Mouse (Mus musculus) liver, embryonic 13.5 days (tissue): Measurements from ENCODE around the gene Bcl11b. TPM values are rescaled to one million over a fixed set of nuclear protein-coding genes. Genes with fewer than 3 reads are reported as not detected.

Source experiments
- ATAC-seq: fragments of 200-750 bp; cut with Nextera tagmentation; 2 replicates; pipeline ENCODE4 v1.8.0; 2017; ENCODE audit warnings: low read depth, mild to moderate bottlenecking, moderate number of reproducible peaks, moderate library complexity
- DNase-seq: peaks from one replicate; pipeline ENCODE4 v3.0.0; 2022
- H3K27ac ChIP-seq: fragments of 300-500 bp; sonication (generic); 2 replicates; pipeline ENCODE4 v1.5.1; 2015; ENCODE audit warnings: moderate library complexity, mild to moderate bottlenecking, inconsistent platforms
- H3K27me3 ChIP-seq: fragments of 300-500 bp; sonication (generic); 2 replicates; pipeline ENCODE4 v1.6.1; 2015; ENCODE audit warnings: mild to moderate bottlenecking, inconsistent platforms
- H3K36me3 ChIP-seq: fragments of 300-500 bp; sonication (generic); 2 replicates; pipeline ENCODE4 v1.6.1; 2015; ENCODE audit warnings: mild to moderate bottlenecking, inconsistent platforms
- H3K4me1 ChIP-seq: fragments of 300-500 bp; sonication (generic); replicated peaks from 2 replicates; pipeline ENCODE4 v1.6.1; 2015; ENCODE audit warnings: inconsistent platforms
- H3K4me2 ChIP-seq: fragments of 300-500 bp; sonication (generic); 2 replicates; pipeline ENCODE4 v1.6.1; 2015; ENCODE audit warnings: inconsistent platforms, mild to moderate bottlenecking, moderate library complexity
- H3K4me3 ChIP-seq: fragments of 300-500 bp; sonication (generic); replicated peaks from 2 replicates; pipeline ENCODE4 v1.5.1; 2015; ENCODE audit warnings: mild to moderate bottlenecking, inconsistent platforms
- H3K9ac ChIP-seq: fragments of 300-500 bp; sonication (generic); 2 replicates; pipeline ENCODE4 v1.6.1; 2015; ENCODE audit warnings: mild to moderate bottlenecking, inconsistent platforms
- H3K9me3 ChIP-seq: fragments of 300-500 bp; sonication (generic); replicated peaks from 2 replicates; pipeline ENCODE4 v1.6.1; 2016; ENCODE audit warnings: inconsistent platforms
- WGBS: fragments of 180-500 bp; shearing (Covaris S2); methylation state at CpG from one replicate; pipeline ENCODE4 v1.1.7; 2015; ENCODE audit not compliant: insufficient replicate concordance; 5-methylcytosine and 5-hydroxymethylcytosine counted together
- polyA plus RNA-seq: library from polyadenylated mRNA; unstranded; fragments of >200 nt; fragmentation: Nextera tagmentation; extraction: Ambion mirVana; gene quantifications from 2 replicates; pipeline ENCODE4 v1.2.1, GENCODE M21; 2015

The Bcl11b gene
- 0.07 and 0.08 TPM in 2 replicates for polyA plus RNA-seq

GRCm38 (mm10) chr12:108003483-108003882 lies at the start of gene Bcl11b:
Gene Bcl11b, minus strand, starts transcription at chr12:108003602.
- Histone ChIP-seq H3K27me3 (peaks cover 95% of the 10 kb centered on the region), H3K4me2 (peak within 1 kb of the TSS; percentile 68), H3K4me1 (peaks cover 15% of the 10 kb centered on the region; the same call in 1 of the 2 replicates), H3K9me3 (no peaks in the 10 kb centered on the region), H3K9ac (no peak within 1 kb of the TSS), H3K27ac (no peak within 1 kb of the TSS), H3K4me3 (peak within 1 kb of the TSS; percentile 51), H3K36me3 (no peaks in the 10 kb centered on the region)
- 1% methylated on average over 19 of the region's 19 CpGs for WGBS
- DNase-seq (no peak), ATAC-seq (no peak)

GRCm38 (mm10) chr12:108050996-108051395 lies 47.6 kb upstream of the Bcl11b start:
- Histone ChIP-seq H3K27me3 (no peaks in the 10 kb centered on the region), H3K9ac (no peak overlapping the region), H3K27ac (no peak overlapping the region), H3K4me2 (no peak overlapping the region), H3K36me3 (no peaks in the 10 kb centered on the region), H3K4me1 (no peaks in the 10 kb centered on the region), H3K4me3 (no peak overlapping the region), H3K9me3 (no peaks in the 10 kb centered on the region)
- DNase-seq (no peak), ATAC-seq (no peak)
- WGBS, result 65% methylated on average over 7 of the region's 7 CpGs

GRCm38 (mm10) chr12:108049625-108050024 lies 46.2 kb upstream of the Bcl11b start:
- WGBS, result 61% methylated on average over 13 of the region's 13 CpGs
- no peaks in the 10 kb centered on the region for H3K27me3 ChIP-seq
- H3K9me3 ChIP-seq, result no peaks in the 10 kb centered on the region
- H3K4me3 ChIP-seq, result no peak overlapping the region
- no peaks in the 10 kb centered on the region for H3K4me1 ChIP-seq
- H3K27ac ChIP-seq, result no peak overlapping the region
- no peaks in the 10 kb centered on the region for H3K36me3 ChIP-seq
- H3K9ac ChIP-seq, result no peak overlapping the region
- DNase-seq (no peak), ATAC-seq (no peak)
- no peak overlapping the region for H3K4me2 ChIP-seq

GRCm38 (mm10) chr12:108042239-108042571 lies 38.8 kb upstream of the Bcl11b start:
- WGBS, result 57% methylated on average over 3 of the region's 3 CpGs
- Histone ChIP-seq H3K36me3 (no peaks in the 10 kb centered on the region), H3K9ac (no peak overlapping the region), H3K27ac (no peak overlapping the region), H3K4me2 (no peak overlapping the region), H3K4me3 (no peak overlapping the region), H3K9me3 (no peaks in the 10 kb centered on the region), H3K4me1 (no peaks in the 10 kb centered on the region), H3K27me3 (no peaks in the 10 kb centered on the region)
- ATAC-seq (peak; percentile 34; the same call in 1 of the 2 replicates), DNase-seq (no peak)

GRCm38 (mm10) chr12:108041571-108042238 lies 38.3 kb upstream of the Bcl11b start:
- no peaks in the 10 kb centered on the region for H3K27me3 ChIP-seq
- H3K36me3 ChIP-seq, result no peaks in the 10 kb centered on the region
- H3K9me3 ChIP-seq, result no peaks in the 10 kb centered on the region
- H3K4me3 ChIP-seq, result no peak overlapping the region
- DNase-seq (no peak), ATAC-seq (peak; percentile 60)
- H3K4me2 ChIP-seq, result no peak overlapping the region
- no peak overlapping the region for H3K27ac ChIP-seq
- WGBS, result 31% methylated on average over 12 of the region's 12 CpGs
- no peak overlapping the region for H3K9ac ChIP-seq
- H3K4me1 ChIP-seq, result no peaks in the 10 kb centered on the region

GRCm38 (mm10) chr12:108037446-108037845 lies 34.0 kb upstream of the Bcl11b start:
- Histone ChIP-seq H3K27me3 (no peaks in the 10 kb centered on the region), H3K4me3 (no peak overlapping the region), H3K4me1 (peaks cover 8% of the 10 kb centered on the region; the same call in 1 of the 2 replicates), H3K9ac (no peak overlapping the region), H3K4me2 (no peak overlapping the region), H3K36me3 (no peaks in the 10 kb centered on the region), H3K27ac (no peak overlapping the region), H3K9me3 (no peaks in the 10 kb centered on the region)
- DNase-seq (no peak), ATAC-seq (no peak)
- 40% methylated on average over 6 of the region's 6 CpGs for WGBS

- WGBS, result 66% methylated on average over 13 of the region's 13 CpGs
- Histone ChIP-seq H3K27ac (no peak overlapping the region), H3K36me3 (no peaks in the 10 kb centered on the region), H3K4me3 (no peak overlapping the region), H3K4me2 (no peak overlapping the region), H3K9ac (no peak overlapping the region), H3K27me3 (no peaks in the 10 kb centered on the region), H3K9me3 (no peaks in the 10 kb centered on the region), H3K4me1 (peaks cover 8% of the 10 kb centered on the region; the same call in 1 of the 2 replicates)
- DNase-seq, result no peak
- ATAC-seq, result no peak
These were observed 32.1 kb upstream of the Bcl11b start for GRCm38 (mm10) chr12:108035412-108036078.

GRCm38 (mm10) chr12:108022835-108023615 lies 19.6 kb upstream of the Bcl11b start:
- 61% methylated on average over 15 of the region's 15 CpGs for WGBS
- Histone ChIP-seq H3K27me3 (no peaks in the 10 kb centered on the region), H3K4me3 (no peak overlapping the region), H3K4me2 (no peak overlapping the region), H3K9me3 (0 out of 2 replicates have a peak, but pooled peaks cover 3% of the 10 kb centered on the region), H3K36me3 (no peaks in the 10 kb centered on the region), H3K27ac (no peak overlapping the region), H3K9ac (no peak overlapping the region), H3K4me1 (no peaks in the 10 kb centered on the region)
- ATAC-seq (no peak), DNase-seq (no peak)

GRCm38 (mm10) chr12:108012003-108012402 lies 8.6 kb upstream of the Bcl11b start:
- DNase-seq (no peak), ATAC-seq (no peak)
- Histone ChIP-seq H3K4me2 (no peak overlapping the region), H3K36me3 (no peaks in the 10 kb centered on the region), H3K4me3 (no peak overlapping the region), H3K9ac (no peak overlapping the region), H3K27ac (no peak overlapping the region), H3K9me3 (no peaks in the 10 kb centered on the region), H3K4me1 (no peaks in the 10 kb centered on the region), H3K27me3 (peaks cover 21% of the 10 kb centered on the region)
- 84% methylated on average over 12 of the region's 12 CpGs for WGBS

- Histone ChIP-seq H3K27ac (no peak overlapping the region), H3K9me3 (no peaks in the 10 kb centered on the region), H3K36me3 (no peaks in the 10 kb centered on the region), H3K4me1 (0 out of 2 replicates have a peak, but pooled peaks cover 6% of the 10 kb centered on the region), H3K4me2 (no peak overlapping the region), H3K9ac (no peak overlapping the region), H3K4me3 (no peak overlapping the region), H3K27me3 (peaks cover 38% of the 10 kb centered on the region)
- 59% methylated on average over 11 of the region's 11 CpGs for WGBS
- ATAC-seq (no peak), DNase-seq (no peak)
These were observed 6.9 kb upstream of the Bcl11b start for GRCm38 (mm10) chr12:108010346-108010745.

- DNase-seq, result no peak
- Histone ChIP-seq H3K9ac (no peak overlapping the region), H3K36me3 (no peaks in the 10 kb centered on the region), H3K4me1 (peaks cover 13% of the 10 kb centered on the region; the same call in 1 of the 2 replicates), H3K27ac (no peak overlapping the region), H3K4me3 (no peak overlapping the region), H3K4me2 (no peak overlapping the region), H3K27me3 (peaks cover 49% of the 10 kb centered on the region), H3K9me3 (no peaks in the 10 kb centered on the region)
- no peak for ATAC-seq
- 30% methylated on average over 4 of the region's 4 CpGs for WGBS
These were observed 5.8 kb upstream of the Bcl11b start for GRCm38 (mm10) chr12:108009156-108009555.
